Mouse (Mus musculus) liver, postnatal 0 days (tissue): Measurements from ENCODE around the gene Man1c1.
A peak's percentile ranks its signal among the peaks of the same experiment; 100 is the strongest.

Source experiments
- CTCF ChIP-seq: sonication (generic); IDR thresholded peaks from 2 replicates; pipeline ENCODE4 v1.5.1; 2016; ENCODE audit warnings: antibody characterized with exemption, low read depth
- EP300 ChIP-seq: IDR thresholded peaks from 2 replicates; pipeline ENCODE4 v1.6.1; 2016; ENCODE audit warnings: antibody characterized with exemption, low read depth, mild to moderate bottlenecking

- no peak for TF ChIP-seq CTCF
- TF ChIP-seq EP300: peak; percentile 94
Observed at GRCm38 (mm10) chr4:134751682-134752380, 47.7 kb upstream of the Man1c1 start.
